Mouse (Mus musculus): Measurements from ENCODE around the gene Lrrc8c.

Gene Lrrc8c

DNA sequence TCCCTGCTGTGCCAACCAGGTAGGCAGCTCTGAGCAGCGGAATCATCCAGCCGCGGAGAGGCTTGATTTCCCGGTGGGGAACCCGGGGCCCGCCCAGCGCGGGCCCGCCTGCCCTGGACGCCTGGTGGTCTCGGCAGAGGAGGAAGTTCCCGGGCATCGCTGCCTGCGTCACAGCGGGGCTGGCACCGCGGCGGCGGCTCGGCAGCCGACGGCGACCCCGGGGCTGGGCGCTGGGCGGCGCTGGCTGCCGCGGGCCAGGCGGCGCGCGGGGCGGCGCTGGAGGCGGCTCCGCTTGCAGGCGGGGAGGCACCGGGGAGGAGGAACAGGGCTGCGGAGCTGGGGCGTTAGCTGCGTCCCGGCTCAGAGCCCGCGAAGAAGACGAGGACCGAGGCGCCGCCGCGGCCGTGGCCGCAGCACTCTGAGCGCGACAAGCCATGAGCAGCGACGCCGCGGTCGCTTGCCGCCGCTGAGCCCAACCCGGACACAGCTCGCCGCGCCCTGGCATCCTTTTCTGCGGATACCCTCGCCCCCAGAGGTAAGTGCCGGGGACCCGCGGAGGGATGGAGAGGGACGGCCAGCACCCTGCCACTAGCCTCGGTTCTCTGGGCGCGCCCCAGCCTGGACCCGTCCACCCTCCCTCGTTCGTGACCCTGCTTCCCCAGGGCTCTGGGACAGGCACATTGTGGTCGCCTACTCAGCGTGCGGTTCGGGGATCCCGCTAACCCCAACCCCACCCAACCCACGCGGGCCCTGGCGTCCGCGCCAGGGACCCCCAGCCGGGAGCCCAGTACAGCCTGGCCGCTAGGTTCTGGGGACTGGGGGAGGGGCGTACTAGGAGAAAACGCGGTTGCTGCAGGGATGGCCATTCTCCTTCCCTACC is at the start of gene Lrrc8c:
TSS of gene Lrrc8c (plus strand) at position 293 of the 880 bp plus-strand sequence.
- DNase-seq (ENCODE audit: extremely low read depth, low read depth, low spot score): no peak

DNA sequence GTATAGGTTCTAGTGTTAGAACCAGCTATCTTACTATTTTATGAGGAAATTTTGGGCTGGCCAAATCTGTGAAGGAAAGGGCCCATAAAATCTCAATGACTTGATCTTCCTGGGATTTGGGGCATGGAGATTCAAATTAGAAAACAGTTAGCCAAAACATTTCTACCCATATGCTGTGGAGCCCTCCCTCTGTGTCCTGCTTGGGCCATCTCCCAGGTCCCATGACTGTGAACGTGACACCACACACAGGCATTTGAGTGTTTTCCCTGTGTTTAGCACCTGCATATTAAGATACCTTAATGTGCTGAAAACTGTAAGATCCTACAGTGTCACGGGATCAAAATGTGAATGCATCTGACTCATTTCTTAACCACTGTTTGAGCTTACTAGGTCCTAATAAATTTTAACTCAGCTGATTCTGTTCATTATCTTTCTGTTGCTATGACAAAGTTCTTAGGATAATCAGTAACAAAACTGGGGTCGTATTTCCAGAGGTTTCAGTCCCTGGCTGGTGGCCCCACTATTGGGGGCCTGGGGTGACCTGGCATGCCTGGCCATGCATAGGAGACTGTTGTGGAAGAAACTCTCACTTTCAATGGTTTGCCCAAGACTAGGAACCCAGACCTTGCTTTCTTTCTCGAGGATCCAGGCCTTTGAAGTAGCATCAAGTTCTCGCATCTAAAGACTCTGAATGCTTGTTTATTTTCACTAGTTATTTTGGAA is 46.0 kb upstream of the Lrrc8c start:
- DNase-seq (ENCODE audit: extremely low read depth, low read depth, low spot score): no peak

- DNase-seq (ENCODE audit: extremely low read depth, low read depth, low spot score): no peak
Observed at GRCm38 (mm10) chr5:105477527-105477926, 41.7 kb upstream of the Lrrc8c start.

DNA sequence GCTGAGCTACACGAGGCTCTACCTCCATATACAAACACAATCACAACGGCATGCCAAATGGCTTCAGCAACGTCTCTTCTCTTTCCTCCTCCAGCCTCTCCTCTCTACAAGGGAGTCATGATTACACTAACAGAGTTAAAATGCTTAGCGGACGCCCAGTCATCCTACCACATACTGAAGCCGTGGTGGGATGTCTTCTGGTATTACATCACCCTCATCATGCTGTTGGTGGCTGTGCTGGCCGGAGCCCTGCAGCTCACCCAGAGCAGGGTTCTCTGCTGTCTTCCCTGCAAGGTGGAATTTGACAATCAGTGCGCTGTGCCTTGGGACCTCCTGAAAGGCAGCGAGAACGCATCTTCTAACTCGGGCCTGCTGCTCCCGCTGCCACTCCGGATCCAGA is 39.5 kb upstream of the Lrrc8c start:
- no peak for DNase-seq (ENCODE audit: extremely low read depth, low read depth, low spot score)

- DNase-seq (ENCODE audit: extremely low read depth, low read depth, low spot score): no peak
Observed at GRCm38 (mm10) chr5:105480561-105480960, 38.6 kb upstream of the Lrrc8c start.

DNA sequence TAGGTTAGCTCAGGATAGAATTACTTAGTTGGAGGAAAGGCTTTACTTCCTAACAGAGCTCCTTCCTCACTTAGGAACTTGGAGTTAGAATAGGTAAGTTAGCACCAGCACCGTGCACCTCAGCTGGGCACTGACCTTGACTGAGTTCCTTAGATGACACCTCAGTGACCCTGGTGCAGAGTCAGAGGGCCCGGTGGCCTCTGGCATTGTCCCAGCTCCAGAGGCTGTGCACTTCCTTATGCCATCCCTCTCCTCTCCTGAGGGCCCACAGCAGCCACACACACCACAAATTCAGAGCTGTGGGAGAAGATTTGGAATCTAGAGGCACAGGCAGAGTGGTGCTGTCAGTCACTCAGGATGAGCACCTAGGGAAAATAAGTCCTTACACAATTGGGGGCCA is 35.6 kb upstream of the Lrrc8c start:
- DNase-seq (ENCODE audit: extremely low read depth, low read depth, low spot score): no peak

DNA sequence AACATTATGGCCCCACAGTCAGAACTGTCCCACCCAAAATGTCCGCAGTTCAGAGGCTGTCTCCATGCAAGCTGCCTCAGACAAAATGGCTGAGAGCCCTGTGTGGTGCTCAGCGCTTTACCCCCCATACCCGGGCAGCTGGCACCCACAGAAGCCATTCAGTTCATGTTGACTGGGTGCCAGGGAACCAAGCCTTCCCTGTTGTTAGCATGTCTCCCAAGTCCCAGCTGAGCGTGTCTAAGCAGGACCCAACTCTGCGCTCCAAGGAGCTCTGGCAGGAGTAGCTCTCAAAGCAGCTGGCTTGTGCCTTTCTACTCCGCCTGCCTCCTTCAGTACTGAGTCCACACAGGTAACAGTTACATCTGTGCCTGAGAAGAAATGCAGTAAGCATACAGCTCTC is 34.9 kb upstream of the Lrrc8c start:
- DNase-seq (ENCODE audit: extremely low read depth, low read depth, low spot score): no peak

GRCm38 (mm10) chr5:105484891-105485290 is 34.3 kb upstream of the Lrrc8c start:
- DNase-seq (ENCODE audit: extremely low read depth, low read depth, low spot score): no peak

GRCm38 (mm10) chr5:105490211-105490610 is 29.0 kb upstream of the Lrrc8c start:
- DNase-seq (ENCODE audit: extremely low read depth, low read depth, low spot score): no peak

GRCm38 (mm10) chr5:105491389-105491788 is 27.8 kb upstream of the Lrrc8c start:
- no peak for DNase-seq (ENCODE audit: extremely low read depth, low read depth, low spot score)

DNA sequence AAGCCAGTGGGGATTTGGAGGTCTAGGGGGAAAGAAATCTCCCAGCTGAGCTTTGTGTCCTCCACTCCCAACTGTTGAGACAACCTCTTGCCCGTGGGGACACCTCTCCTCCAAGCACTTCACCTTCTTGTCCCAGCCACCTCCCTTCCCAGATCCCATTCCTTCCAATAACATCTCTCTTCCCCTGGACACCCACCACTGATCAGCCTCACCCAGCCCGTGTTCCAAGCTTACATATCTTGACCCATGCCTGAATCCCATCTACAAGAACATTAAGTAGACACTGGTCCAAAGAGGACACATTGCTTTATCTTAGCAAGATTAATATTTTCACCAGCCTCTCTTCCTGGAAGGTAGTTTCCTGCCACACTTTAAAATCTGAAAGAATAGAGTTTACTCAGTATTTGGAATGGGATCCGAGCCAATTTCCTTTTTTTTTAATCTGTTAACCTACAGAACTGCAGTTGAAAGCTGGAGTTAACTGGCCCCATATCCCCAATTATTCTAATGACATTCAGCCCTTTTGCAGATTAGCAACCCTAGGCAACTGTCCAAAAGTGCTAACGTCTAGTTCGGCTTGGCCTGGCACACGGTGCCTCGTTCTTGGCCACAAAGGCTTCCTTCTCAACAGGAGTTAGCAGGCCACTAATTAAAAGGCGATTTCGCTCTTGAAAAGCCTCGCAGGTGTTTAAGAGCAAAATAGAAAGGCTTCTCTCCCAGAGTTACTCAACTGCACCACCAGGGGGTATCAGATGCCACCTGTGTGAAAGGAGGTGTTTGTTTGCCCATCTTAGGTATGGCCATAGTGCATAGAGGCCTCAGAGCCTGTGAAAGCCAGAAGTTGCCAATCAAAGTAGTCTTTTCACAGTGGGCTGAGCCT is 26.6 kb upstream of the Lrrc8c start:
- DNase-seq (ENCODE audit: extremely low read depth, low read depth, low spot score): no peak

DNA sequence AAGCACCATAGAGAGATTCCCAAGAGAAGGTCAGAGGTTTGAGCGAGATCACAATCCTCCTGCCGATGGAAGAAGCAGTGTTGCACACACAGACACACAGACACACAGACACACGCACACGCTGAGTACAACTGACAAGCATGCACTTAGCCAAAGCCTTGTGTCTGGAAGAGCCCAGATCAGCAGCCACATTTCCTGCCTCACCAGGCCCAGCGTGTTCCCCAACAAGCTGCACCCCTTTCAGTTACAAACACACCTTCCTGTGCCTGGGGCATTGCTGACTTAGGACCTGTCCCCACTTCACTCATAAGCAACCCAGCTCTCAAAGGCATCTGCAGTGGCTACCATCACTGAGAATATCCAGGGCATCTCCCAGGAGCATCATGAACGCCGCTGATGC is 25.8 kb upstream of the Lrrc8c start:
- DNase-seq (ENCODE audit: extremely low read depth, low read depth, low spot score): no peak

GRCm38 (mm10) chr5:105494246-105494917 is 24.8 kb upstream of the Lrrc8c start:
- DNase-seq (ENCODE audit: extremely low read depth, low read depth, low spot score): no peak

GRCm38 (mm10) chr5:105494918-105495901 is 24.0 kb upstream of the Lrrc8c start:
- DNase-seq (ENCODE audit: extremely low read depth, low read depth, low spot score): no peak

GRCm38 (mm10) chr5:105496133-105496532 is 23.1 kb upstream of the Lrrc8c start:
- no peak for DNase-seq (ENCODE audit: extremely low read depth, low read depth, low spot score)

GRCm38 (mm10) chr5:105496586-105496985 is 22.6 kb upstream of the Lrrc8c start:
- DNase-seq (ENCODE audit: extremely low read depth, low read depth, low spot score): no peak

GRCm38 (mm10) chr5:105498429-105499000 is 20.7 kb upstream of the Lrrc8c start:
- no peak for DNase-seq (ENCODE audit: extremely low read depth, low read depth, low spot score)

- no peak for DNase-seq (ENCODE audit: extremely low read depth, low read depth, low spot score)
Observed at GRCm38 (mm10) chr5:105499396-105499795, 19.8 kb upstream of the Lrrc8c start.
